Mouse (Mus musculus) kidney, adult 2 months (tissue): ENCODE measurements around the gene Olfr193. TPM values are rescaled to one million over a fixed set of nuclear protein-coding genes. Genes with fewer than 3 reads are reported as not detected.
"Not testable (repeated sequence)": the region's sequence is repeated elsewhere in the genome, so short reads cannot be mapped to it uniquely, and the experiment has no call there.

ENCODE experiments used
- DNase-seq: peaks from one replicate; pipeline ENCODE4 v3.0.0; 2021
- H3K27ac ChIP-seq: fragments of 200-500 bp; 2 replicates; pipeline ENCODE4 v1.5.1; 2012; ENCODE audit warnings: low read depth, low read length, control low read depth, inconsistent platforms; ENCODE audit not compliant: insufficient read depth
- H3K27me3 ChIP-seq: fragments of 200-500 bp; replicated peaks from 2 replicates; pipeline ENCODE4 v1.6.1; 2012; ENCODE audit warnings: mild to moderate bottlenecking, moderate library complexity, low read length, inconsistent platforms; ENCODE audit not compliant: control insufficient read depth, insufficient read depth
- H3K36me3 ChIP-seq: fragments of 200-500 bp; 2 replicates; pipeline ENCODE4 v1.6.1; 2012; ENCODE audit warnings: mild to moderate bottlenecking, moderate library complexity, low read length, inconsistent platforms; ENCODE audit not compliant: control insufficient read depth, insufficient read depth
- H3K4me1 ChIP-seq: fragments of 200-500 bp; 2 replicates; pipeline ENCODE4 v1.6.1; 2011; ENCODE audit warnings: low read length; ENCODE audit not compliant: control insufficient read depth, insufficient read depth
- H3K4me3 ChIP-seq: fragments of 200-500 bp; 2 replicates; pipeline ENCODE4 v1.5.1; 2011; ENCODE audit warnings: mild to moderate bottlenecking, low read depth, low read length, control low read depth; ENCODE audit not compliant: insufficient read depth
- CTCF ChIP-seq: fragments of 200-500 bp; conservative IDR thresholded peaks from 2 replicates; pipeline ENCODE4 v1.5.1; 2011; ENCODE audit warnings: low read depth, mild to moderate bottlenecking, control low read depth, low read length, moderate library complexity, mixed read lengths; ENCODE audit not compliant: insufficient read depth, insufficient read length
- POLR2A ChIP-seq: fragments of 200-500 bp; IDR thresholded peaks from one replicate; pipeline ENCODE4 v1.6.1; 2011; ENCODE audit warnings: low read depth, low read length, control low read depth
- WGBS: fragments of 180-500 bp; shearing (Covaris S2); methylation state at CpG from one replicate; pipeline ENCODE4 v1.1.7; 2018; 5-methylcytosine and 5-hydroxymethylcytosine counted together
- polyA plus RNA-seq: library from polyadenylated mRNA; depleted of rRNA; stranded (reverse); fragments of >200 nt; gene quantifications from 2 replicates; pipeline ENCODE4 v1.2.3, GENCODE M21; 2012; rRNA removed

Olfr193 gene
- not detected in 2 replicates for polyA plus RNA-seq

- no peak for TF ChIP-seq POLR2A
- TF ChIP-seq CTCF, result no peak
- Histone ChIP-seq H3K4me3 (no peak within 1 kb of the TSS), H3K27me3 (no peaks in the 10 kb centered on the region), H3K4me1 (no peaks in the 10 kb centered on the region), H3K27ac (no peak within 1 kb of the TSS), H3K36me3 (no peaks in the 10 kb centered on the region)
- WGBS, result 89% methylated on average over 1 of the region's 1 CpGs
- DNase-seq, result no peak
Observed at GRCm38 (mm10) chr16:59111781-59112180, at the start of gene Olfr193. Gene Olfr193 (minus strand): TSS chr16:59111881.

GRCm38 (mm10) chr16:59151996-59152395, 40.3 kb upstream of the Olfr193 start:
- no peaks in the 10 kb centered on the region for H3K36me3 ChIP-seq
- H3K27ac ChIP-seq, result no peak overlapping the region
- no peaks in the 10 kb centered on the region for H3K4me1 ChIP-seq
- H3K27me3 ChIP-seq, result no peaks in the 10 kb centered on the region
- H3K4me3 ChIP-seq, result no peak overlapping the region
- DNase-seq, result no peak
- TF ChIP-seq CTCF (no peak), POLR2A (no peak)
- WGBS, result 87% methylated on average over 2 of the region's 2 CpGs

GRCm38 (mm10) chr16:59146746-59147145, 35.1 kb upstream of the Olfr193 start, which contains the start of gene Olfr195:
Gene Olfr195 (plus strand): TSS chr16:59147046.
- H3K4me1 ChIP-seq, result no peaks in the 10 kb centered on the region
- DNase-seq, result no peak
- no peak within 1 kb of the TSS for H3K4me3 ChIP-seq
- H3K27me3 ChIP-seq, result no peaks in the 10 kb centered on the region
- 85% methylated on average over 1 of the region's 1 CpGs for WGBS
- H3K27ac ChIP-seq, result no peak within 1 kb of the TSS
- no peaks in the 10 kb centered on the region for H3K36me3 ChIP-seq
- TF ChIP-seq POLR2A, result no peak
- no peak for TF ChIP-seq CTCF

- no peak overlapping the region for H3K27ac ChIP-seq
- TF ChIP-seq CTCF (no peak), POLR2A (no peak)
- peak; percentile 3 for DNase-seq
- no peaks in the 10 kb centered on the region for H3K27me3 ChIP-seq
- H3K36me3 ChIP-seq, result no peaks in the 10 kb centered on the region
- no peak overlapping the region for H3K4me3 ChIP-seq
- H3K4me1 ChIP-seq, result no peaks in the 10 kb centered on the region
Observed at GRCm38 (mm10) chr16:59141105-59141504, 29.4 kb upstream of the Olfr193 start.

GRCm38 (mm10) chr16:59130740-59131139, 19.1 kb upstream of the Olfr193 start:
- Histone ChIP-seq H3K27me3 (no peaks in the 10 kb centered on the region), H3K4me1 (no peaks in the 10 kb centered on the region), H3K36me3 (no peaks in the 10 kb centered on the region), H3K4me3 (no peak overlapping the region), H3K27ac (no peak overlapping the region)
- WGBS, result 50% methylated on average over 1 of the region's 1 CpGs
- no peak for DNase-seq
- TF ChIP-seq POLR2A (no peak), CTCF (no peak)

- Histone ChIP-seq H3K4me1 (no peaks in the 10 kb centered on the region), H3K4me3 (no peak within 1 kb of the TSS), H3K27me3 (no peaks in the 10 kb centered on the region), H3K36me3 (no peaks in the 10 kb centered on the region), H3K27ac (no peak within 1 kb of the TSS)
- no peak for DNase-seq
- TF ChIP-seq POLR2A, result no peak
- TF ChIP-seq CTCF, result no peak
Observed at GRCm38 (mm10) chr16:59120969-59121368, 9.3 kb upstream of the Olfr193 start, which contains the start of gene Olfr194. Gene Olfr194 (minus strand): TSS chr16:59121069.

- not testable (repeated sequence) for H3K27ac ChIP-seq, H3K36me3 ChIP-seq, H3K4me3 ChIP-seq, DNase-seq, H3K27me3 ChIP-seq, H3K4me1 ChIP-seq
- WGBS, result 50% methylated on average over 5 of the region's 5 CpGs
Observed at GRCm38 (mm10) chr16:59108522-59108921, 3.2 kb downstream of the Olfr193 start.

- no peak for TF ChIP-seq CTCF
- TF ChIP-seq POLR2A, result no peak
- H3K4me3 ChIP-seq, result no peak overlapping the region
- no peaks in the 10 kb centered on the region for H3K36me3 ChIP-seq
- WGBS, result 80% methylated on average over 2 of the region's 2 CpGs
- DNase-seq, result no peak
- H3K27me3 ChIP-seq, result no peaks in the 10 kb centered on the region
- H3K27ac ChIP-seq, result no peak overlapping the region
- no peaks in the 10 kb centered on the region for H3K4me1 ChIP-seq
Observed at GRCm38 (mm10) chr16:59105312-59105711, 6.4 kb downstream of the Olfr193 start.

- H3K27me3 ChIP-seq, DNase-seq, H3K4me3 ChIP-seq, H3K27ac ChIP-seq, H3K4me1 ChIP-seq, H3K36me3 ChIP-seq: not testable (repeated sequence)
- 38% methylated on average over 1 of the region's 1 CpGs for WGBS
Observed at GRCm38 (mm10) chr16:59089722-59090121, 22.0 kb downstream of the Olfr193 start, which contains the start of gene Olfr191. Gene Olfr191 (minus strand): TSS chr16:59089822.

- not testable (repeated sequence) for H3K36me3 ChIP-seq, H3K27me3 ChIP-seq, H3K27ac ChIP-seq, H3K4me3 ChIP-seq, DNase-seq, H3K4me1 ChIP-seq
- WGBS, result 81% methylated on average over 2 of the region's 2 CpGs
Observed at GRCm38 (mm10) chr16:59081113-59081512, 30.6 kb downstream of the Olfr193 start.
